Mouse (Mus musculus): Measurements from ENCODE around the gene Gatad1.
"Not testable (repeated sequence)": the region's sequence is repeated elsewhere in the genome, so short reads cannot be mapped to it uniquely, and the experiment has no call there.

Gatad1 gene

DNA sequence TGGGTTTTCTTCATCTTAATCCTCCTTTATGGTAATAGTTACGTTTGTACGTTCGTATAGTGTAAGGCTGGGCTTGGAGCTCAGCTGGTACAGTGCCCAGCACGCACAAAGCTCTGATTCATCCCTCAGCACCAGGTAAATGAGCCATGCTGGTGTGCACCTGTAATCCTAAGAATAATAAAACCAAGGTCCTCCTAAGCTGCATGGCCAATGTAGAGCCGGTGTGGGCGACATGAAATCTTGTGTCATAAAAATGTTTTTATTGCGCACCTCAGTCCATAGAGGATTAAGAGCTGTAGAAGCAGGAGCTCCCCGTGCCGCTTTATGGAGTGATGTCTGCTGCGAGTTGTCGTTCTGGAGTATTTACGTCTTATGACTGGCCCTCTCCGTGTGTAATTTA, 23.7 kb downstream of the Gatad1 start:
- no peak for DNase-seq

- no peak for DNase-seq
Observed at GRCm38 (mm10) chr5:3632285-3632684, 24.7 kb downstream of the Gatad1 start.

GRCm38 (mm10) chr5:3631512-3632271, 25.3 kb downstream of the Gatad1 start:
- DNase-seq, result no peak

- no peak for DNase-seq
Observed at GRCm38 (mm10) chr5:3630055-3630454, 26.9 kb downstream of the Gatad1 start.

DNA sequence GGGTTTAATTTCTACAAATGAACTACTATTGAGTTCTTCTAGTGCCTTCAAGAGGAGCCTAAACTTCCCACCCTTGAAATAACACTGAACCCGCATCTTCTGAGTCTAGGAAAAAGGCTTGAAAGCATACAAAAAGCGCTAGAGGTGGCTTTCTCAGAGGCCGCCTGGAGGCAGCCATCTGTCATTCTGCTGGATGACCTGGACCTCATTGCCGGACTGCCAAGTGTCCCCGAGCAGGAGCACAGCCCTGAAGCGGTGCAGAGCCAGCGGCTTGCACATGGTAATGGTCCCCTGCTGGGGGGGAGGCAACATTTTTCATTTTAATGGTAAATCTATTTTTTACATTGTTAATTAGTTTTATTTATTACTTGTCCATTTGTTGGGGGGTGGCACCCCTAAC, 36.5 kb downstream of the Gatad1 start:
- DNase-seq, result no peak

DNA sequence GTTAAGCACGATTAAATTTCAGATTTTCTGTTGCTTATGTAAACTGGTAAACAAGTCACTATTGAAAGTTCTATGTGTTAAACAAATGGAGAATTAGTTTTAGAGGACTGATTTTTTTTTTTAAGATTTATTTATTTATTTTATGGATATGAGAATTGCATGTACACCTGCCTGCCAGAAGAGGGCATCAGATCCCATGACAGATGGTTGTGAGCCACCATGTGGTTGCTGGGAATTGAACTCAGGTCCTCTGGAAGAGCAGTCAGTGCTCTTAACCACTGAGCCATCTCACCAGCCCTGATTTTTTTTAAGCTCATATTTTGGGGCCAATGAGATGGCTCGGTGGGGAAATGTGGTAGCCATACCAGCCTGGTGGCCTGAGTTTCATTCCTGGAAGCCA, 45.1 kb downstream of the Gatad1 start:
- not testable (repeated sequence) for DNase-seq

- DNase-seq, result no peak
Observed at GRCm38 (mm10) chr5:3609241-3609640, 47.7 kb downstream of the Gatad1 start.

- DNase-seq, result no peak
Observed at GRCm38 (mm10) chr5:3607114-3607513, 49.9 kb downstream of the Gatad1 start.

DNA sequence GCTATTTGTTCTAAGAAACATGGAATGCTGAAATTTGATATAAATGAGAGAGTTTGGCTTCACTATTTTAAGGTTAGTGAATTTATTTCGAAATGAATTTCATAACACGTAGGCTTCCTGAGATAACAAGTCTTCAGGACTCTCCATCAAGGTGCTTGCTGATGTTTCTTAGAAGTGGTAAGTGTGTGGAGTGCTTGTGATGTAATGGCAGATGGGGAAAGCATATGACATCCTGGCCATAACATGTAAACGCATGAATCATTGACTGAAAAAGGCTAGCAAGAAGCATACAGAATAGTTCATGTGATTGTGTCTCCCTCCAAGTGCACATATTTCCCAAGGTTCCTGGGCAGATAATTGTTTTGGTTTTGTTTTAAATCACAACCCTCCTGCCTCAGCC, 56.2 kb downstream of the Gatad1 start:
- no peak for DNase-seq

GRCm38 (mm10) chr5:3600298-3600697, 56.7 kb downstream of the Gatad1 start:
- no peak for DNase-seq

GRCm38 (mm10) chr5:3598766-3599165, 58.2 kb downstream of the Gatad1 start:
- no peak for DNase-seq

- no peak for DNase-seq
Observed at GRCm38 (mm10) chr5:3597171-3597570, 59.8 kb downstream of the Gatad1 start.

GRCm38 (mm10) chr5:3596399-3596766, 60.6 kb downstream of the Gatad1 start, which contains the start of gene Rbm48:
Gene Rbm48 (minus strand): TSS chr5:3596585.
- DNase-seq, result peak; percentile 76 to 77

GRCm38 (mm10) chr5:3595693-3596398, 61.1 kb downstream of the Gatad1 start, which contains the start of gene Pex1:
Gene Pex1 (plus strand): TSS chr5:3596066.
- DNase-seq, result peak; percentile 88 to 89
